Mouse (Mus musculus) frontal cortex, postnatal 25 days (tissue): ENCODE measurements around the gene Chadl.

Experiments
- DNase-seq, 2 experiments: peaks; one replicate each; pipeline ENCODE4 v3.0.0; 2022; ENCODE audit warnings: low spot score in 2 of 2

Chadl gene

GRCm38 (mm10) chr15:81700601-81701000 lies 3.5 kb upstream of the Chadl start:
- DNase-seq, result no peak

- no peak for DNase-seq
These were observed 3.1 kb upstream of the Chadl start for GRCm38 (mm10) chr15:81700161-81700560.

GRCm38 (mm10) chr15:81698532-81698931 lies 1.4 kb upstream of the Chadl start:
- no peak for DNase-seq

GRCm38 (mm10) chr15:81697847-81698246 lies 760 bp upstream of the Chadl start:
- DNase-seq, result no peak

- DNase-seq, result no peak
These were observed 2.2 kb downstream of the Chadl start for GRCm38 (mm10) chr15:81694891-81695290.

GRCm38 (mm10) chr15:81693967-81694881 lies 2.9 kb downstream of the Chadl start:
- peak; percentile 52 to 67 for DNase-seq

- peak in 1 of 2 experiments; percentile 25 for DNase-seq
These were observed 3.6 kb downstream of the Chadl start for GRCm38 (mm10) chr15:81693366-81693966.

GRCm38 (mm10) chr15:81680301-81680805 lies 16.7 kb downstream of the Chadl start:
- DNase-seq, result no peak

- DNase-seq, result no peak
These were observed 20.4 kb downstream of the Chadl start for GRCm38 (mm10) chr15:81676637-81677036.

GRCm38 (mm10) chr15:81670231-81670640 lies 26.9 kb downstream of the Chadl start:
- no peak for DNase-seq

GRCm38 (mm10) chr15:81666957-81667356 lies 30.1 kb downstream of the Chadl start:
- DNase-seq, result no peak

GRCm38 (mm10) chr15:81663697-81664561 lies 33.2 kb downstream of the Chadl start, which contains the start of gene L3mbtl2:
TSS of gene L3mbtl2 (plus strand) at chr15:81663889.
- peak; percentile 73 to 83 for DNase-seq

GRCm38 (mm10) chr15:81663281-81663680 lies 33.8 kb downstream of the Chadl start:
- DNase-seq, result no peak

- DNase-seq, result no peak
These were observed 35.4 kb downstream of the Chadl start for GRCm38 (mm10) chr15:81661701-81662100.

GRCm38 (mm10) chr15:81650636-81651035 lies 46.5 kb downstream of the Chadl start:
- no peak for DNase-seq

- no peak for DNase-seq
These were observed 47.3 kb downstream of the Chadl start for GRCm38 (mm10) chr15:81649516-81650455.
